Mouse (Mus musculus) ovary, postnatal 14 days (tissue): ENCODE measurements around the gene Faf1.

Experiments used
- DNase-seq: peaks from one replicate; pipeline ENCODE4 v3.0.0; 2022; ENCODE audit warnings: low spot score

Gene Faf1

DNA sequence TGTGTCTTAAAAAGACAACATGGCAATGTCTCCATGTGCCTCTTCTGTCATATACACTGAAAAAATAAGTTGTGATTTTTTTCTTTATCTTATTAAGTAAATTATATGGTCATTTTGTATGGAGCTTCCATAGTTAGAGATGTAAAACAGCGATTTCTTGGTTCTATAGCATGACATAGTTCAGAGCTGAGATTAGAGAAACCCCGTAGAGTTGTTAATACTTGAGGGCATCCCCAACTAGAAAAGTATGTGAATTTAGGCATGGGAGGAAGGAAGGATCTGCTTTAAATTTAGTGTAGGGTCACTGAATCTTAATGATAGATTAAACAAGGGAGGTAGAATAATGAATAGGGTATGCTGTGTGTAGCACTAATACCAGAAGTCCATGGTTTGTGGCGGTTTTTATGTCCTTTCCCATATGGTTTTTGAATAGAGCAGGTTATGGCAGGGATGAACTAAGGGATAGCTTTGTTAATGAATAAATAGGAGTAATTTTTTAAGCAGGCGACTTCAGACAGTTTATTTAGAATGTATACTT, 106.3 kb downstream of the Faf1 start:
- DNase-seq: no peak

DNA sequence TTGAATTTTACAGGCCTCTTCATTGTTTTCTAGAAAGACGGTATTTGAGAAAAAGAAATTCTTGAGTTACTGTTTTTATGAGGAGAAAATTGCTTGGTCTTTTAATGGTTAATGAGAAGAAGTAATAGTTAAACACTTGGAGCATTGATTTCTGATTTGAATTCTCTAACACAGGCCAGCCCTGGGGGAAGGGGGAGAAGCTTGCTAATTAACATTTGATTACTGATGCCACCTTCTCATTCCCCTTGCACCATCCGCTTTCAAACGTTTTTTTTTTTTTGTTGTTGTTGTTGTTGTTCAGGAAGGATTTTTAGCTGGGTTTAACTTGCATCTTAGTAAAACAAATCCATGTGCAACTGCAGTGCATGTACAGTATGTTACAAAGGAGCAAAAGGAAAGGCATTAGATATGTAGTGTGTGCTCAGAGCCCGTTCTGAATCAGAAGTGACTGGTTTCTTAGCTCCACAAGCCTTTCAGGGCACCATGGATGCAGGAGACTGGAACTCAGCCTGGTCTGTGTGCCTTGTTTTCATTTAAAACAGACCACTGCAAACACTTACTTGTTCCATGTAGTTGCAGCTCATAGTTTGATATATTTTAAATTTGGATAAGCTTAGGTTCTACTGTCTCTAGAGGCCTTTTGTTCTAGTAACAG, 113.1 kb downstream of the Faf1 start:
- DNase-seq: no peak

DNA sequence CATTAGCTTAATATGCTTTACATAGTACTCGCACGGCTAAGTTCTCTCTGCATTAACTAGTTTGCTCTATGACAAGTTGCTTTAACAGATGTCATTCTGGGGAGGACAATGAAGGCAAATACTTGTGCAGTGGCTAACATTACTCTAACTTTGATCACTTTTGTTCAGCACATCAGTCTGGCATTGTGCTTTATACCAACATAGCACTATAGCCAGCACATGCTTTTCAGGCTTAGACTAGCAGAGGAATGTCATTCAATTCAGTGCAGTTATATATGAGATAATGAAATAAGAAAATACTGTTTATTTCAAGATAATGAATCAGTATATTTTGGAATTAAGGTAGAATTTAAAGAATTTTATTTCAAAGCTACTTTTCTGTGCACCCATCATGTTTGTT, 115.9 kb downstream of the Faf1 start:
- no peak for DNase-seq

DNA sequence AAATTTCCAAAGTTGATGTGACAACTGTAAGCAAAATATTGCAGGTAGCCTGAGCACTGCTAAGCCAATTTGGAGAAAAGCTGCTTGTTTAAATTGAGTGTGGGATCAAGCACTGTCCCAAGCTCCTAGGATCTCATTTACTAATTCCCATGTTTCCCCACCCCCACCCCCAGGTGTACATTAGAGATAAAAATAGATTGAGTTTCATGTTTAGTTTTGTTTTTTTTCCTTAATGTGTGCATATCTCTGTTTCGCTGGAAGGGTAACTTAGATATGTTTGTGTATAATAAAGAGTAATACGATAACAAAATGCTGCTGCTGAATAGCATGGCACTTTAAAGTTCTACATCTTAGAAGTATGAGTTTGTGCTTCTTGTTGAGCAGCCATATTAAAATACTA, 116.7 kb downstream of the Faf1 start:
- DNase-seq: no peak

DNA sequence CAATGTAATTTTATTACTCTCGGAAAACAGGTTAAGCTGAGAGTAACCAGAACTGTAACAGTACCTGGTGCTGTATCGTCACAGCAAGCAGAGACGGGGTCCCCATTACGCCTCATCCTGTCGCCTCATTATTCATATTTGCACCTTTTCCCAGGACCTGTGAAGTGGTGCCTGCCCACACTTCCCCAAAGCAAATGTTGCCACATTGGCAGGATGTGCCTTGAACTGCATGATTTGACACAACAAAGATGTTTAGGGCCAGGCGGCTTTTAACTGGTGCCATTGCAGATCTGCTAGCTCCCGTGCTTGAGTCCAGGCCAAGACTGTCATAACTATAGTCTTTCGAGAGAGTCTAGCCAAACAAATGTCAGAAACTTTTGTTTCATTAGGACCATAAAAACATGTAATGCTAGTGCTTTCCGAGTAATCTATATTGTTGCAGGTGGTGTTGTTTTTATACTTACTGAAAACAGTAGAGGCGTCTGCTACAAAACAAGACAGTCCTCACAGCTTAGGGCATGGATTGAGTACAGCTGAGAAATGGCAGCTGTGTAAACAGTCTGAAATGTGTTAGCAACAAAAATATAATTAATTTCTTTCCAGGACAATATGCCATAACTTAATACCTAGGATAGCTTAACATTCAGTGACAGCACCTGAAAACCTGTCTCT, 121.3 kb downstream of the Faf1 start:
- DNase-seq: no peak

DNA sequence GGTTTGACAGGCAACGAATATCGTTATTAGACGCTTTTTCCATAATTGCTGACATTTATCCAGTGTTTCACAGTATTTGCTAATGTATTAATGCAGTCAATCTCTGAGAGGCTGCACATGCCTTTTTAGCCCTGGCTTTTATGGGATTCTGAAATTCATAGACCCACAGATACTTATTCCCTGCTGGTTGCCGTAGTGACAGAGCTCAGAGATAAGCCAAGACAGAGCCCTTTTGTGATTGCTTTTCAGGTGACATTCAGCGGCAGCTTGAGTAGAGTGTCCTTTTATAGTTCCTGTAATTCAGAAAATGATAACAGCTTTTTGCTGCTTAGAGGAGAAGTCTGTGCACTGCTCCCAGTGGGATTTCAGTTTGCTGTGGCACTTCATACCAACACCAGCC, 130.0 kb downstream of the Faf1 start:
- DNase-seq: no peak

DNA sequence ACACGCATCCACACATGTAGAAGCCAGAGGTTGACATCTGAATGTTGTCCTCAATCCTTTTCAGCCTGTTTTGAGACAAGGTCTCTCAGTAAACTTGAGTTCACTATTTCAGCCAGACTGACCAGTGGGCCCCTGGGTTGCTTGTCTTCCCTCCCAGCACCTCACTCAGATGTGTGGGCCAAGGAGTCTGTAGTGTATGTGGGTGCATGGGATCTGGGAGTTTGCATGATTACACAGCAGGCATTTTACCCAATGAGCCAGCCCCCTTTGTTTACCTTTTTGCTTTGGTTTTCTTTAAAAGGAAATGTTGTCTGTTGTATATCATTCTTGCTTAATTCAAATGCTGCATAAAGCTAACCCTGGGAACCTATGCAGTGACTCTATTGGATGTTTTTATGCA, 138.8 kb downstream of the Faf1 start:
- no peak for DNase-seq

DNA sequence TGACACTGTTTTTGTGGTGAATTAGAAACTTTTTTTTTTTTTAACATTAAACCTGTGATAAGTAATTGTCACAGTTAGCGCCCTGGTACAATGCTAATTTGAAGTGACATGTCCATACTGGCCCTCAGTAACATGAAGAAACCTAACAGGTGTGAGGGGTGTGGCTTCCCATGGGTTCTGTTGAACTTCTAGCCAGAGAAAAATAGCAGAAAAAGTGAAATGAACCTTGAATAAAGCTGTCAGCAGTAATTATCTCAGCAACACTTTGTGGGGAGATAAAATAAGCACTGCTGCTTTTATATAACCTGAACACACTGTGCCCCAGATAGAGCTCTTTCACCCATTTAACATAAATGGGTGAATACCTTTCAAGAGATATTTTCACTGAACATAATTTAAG, 139.2 kb downstream of the Faf1 start:
- no peak for DNase-seq

DNA sequence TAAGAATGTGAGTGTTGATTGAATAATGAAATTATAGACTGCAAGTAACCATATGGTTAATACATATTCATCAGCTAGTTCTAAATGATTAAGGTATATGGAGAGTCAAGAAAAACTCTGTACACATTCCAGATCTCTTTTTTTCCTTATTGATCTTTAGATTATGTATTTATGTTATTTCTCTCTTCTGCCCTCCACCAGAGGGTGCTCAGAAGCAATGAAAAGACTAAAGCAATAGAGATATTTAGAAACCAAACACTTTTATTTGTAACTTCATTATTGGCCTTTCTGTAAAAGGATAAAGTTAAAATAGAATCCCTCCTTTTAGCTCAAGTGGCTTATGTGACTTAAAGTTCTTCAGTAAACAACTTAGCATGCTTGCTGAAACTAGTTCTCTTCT, 143.1 kb downstream of the Faf1 start:
- no peak for DNase-seq

DNA sequence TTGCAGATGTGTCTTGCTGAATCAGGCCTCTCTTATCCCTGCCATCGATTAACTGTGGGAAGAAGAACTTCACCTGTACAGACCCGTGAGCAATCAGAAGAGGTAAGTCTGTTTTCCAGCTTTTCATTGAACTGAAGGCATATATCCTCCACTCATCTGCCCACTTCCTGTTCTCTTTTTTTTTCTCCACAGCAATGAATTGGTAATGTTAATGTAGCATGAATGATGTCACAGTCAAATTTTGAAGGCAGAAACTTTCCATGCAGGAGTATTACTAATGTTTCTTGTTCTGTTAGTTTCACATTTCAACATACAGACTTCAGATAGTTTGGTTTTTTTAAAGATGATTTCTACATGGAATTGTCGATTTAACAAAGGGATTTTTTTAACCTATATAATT, 153.4 kb downstream of the Faf1 start:
- DNase-seq: no peak

DNA sequence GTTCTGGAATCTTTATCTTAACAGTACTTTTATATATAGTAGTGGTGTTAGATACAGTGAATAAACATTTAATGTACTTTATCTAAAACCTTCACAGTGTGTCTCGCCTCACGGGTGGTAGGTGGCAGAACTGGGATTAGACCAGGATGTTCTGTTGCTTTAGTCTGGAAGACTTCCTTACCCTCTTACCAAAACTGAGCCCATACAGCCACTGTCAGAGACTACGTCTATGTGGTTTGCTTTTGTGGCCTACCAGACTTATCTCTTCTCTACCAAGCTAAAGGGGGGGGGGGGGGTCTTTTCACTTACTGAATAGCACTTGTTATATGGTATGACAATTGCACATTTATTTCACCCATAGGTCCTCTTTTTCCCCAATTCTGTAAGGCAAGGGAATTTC, 181.5 kb downstream of the Faf1 start:
- DNase-seq: no peak

DNA sequence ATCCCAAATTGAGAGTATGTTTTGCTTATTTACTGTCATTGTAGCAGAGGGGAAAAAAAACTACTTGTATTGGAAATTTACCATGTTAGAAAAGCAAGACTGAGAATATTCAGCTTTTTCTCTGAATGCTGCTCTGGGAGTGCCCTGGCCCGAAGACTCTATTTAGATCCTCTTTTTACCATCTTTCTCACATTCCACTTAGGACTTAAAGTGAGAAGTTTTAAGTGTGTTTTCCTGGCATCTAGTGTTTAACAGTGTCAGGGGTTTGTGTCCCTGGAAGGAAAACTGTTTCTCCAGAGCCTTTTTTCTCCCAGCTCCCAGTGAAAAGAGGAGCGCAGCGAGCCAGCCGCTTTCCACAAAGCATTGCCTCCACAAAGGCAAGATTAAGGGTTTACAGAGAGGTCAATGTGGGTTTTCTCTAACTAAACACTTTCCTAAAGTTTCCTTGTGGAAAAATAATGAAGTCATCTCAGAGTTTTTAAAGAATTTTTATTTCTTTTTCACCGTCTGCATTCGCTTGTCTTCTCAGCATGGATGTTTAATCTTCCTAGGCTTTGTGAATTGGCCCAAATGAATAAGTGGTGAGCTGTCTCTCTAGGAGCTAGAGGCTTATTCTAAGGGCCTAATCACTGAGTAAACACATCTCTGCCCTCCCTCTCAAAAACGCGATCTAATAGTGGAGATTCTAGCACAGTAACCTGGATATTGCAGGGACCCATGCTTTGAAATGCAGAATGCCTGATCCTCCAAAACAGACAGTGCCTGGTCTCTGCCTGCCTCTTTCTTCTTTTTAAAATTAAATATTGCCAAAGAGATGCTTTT, 182.4 kb downstream of the Faf1 start:
- no peak for DNase-seq

DNA sequence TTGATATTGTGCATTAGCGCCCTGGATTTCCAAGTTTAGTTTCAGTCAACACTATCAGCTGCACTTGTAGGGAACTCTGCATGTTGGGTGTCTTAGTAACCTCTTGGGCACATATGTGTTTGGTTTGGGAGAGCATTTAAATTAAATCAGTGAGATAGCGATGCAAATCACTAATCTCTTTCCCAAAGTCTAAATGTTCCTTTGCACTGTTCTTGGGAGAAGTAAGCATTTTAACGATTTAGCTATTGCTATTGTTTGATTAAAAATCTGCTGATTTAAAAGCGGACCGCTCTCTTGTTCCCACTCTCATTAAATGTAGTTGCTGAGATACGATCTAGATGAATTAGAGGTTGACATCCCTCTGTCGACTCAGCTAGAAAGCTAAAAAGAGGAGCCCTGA, 183.0 kb downstream of the Faf1 start:
- no peak for DNase-seq

DNA sequence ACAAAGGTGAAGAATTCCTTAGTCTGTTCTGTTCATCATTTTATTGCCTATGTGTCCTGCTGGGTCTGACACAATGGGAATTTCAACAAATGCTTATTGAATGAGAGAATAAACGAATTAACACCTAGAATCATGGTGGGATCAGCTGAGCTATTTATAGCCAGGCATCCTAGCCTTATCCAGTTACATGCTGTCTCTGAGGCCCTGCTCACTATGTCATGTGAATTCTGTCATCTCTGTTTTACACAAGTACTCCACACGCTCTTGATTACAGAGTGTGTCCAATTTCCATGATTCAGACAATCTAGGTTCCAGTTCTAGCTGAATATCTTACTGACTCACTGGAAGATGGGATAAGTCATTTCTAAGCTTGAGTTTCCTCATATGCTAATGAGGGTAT, 183.9 kb downstream of the Faf1 start:
- no peak for DNase-seq

DNA sequence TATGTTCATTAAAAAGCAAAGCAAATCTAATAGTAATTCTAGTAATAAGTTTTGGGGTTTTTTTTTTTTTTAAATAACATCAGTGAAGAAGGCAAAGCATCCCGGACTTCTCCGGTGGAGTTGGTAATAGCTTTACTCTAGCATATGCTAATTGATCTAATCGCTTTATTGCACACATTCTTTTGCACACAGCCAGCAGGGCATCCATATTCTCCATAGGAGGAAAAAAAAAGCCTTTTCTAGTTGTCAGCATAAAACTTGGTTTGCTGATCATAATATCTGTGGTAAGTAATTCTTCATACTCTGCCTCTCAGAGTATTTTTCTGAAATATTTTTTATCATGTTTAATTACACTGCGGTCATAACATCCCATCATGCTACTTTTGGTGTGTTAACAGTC, 185.9 kb downstream of the Faf1 start:
- no peak for DNase-seq

DNA sequence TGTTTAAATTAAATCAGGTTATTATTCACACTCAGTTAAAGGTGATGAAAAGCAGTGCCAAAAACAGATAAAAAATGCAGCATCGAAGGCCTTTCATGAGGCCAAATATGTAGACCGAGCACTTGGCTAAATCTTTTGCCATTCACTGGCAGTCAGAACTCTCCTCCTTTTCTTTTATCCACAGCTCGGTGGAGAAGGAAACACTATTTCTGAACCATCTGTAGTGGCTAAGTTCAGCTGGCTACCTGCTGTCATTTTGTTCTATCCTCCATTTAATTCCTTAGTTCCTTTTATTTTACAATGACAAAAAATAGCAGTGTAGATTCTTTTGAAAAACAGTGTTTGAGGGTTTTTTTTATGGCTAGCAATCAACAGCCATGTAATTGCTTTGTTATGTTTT, 186.6 kb downstream of the Faf1 start:
- no peak for DNase-seq

DNA sequence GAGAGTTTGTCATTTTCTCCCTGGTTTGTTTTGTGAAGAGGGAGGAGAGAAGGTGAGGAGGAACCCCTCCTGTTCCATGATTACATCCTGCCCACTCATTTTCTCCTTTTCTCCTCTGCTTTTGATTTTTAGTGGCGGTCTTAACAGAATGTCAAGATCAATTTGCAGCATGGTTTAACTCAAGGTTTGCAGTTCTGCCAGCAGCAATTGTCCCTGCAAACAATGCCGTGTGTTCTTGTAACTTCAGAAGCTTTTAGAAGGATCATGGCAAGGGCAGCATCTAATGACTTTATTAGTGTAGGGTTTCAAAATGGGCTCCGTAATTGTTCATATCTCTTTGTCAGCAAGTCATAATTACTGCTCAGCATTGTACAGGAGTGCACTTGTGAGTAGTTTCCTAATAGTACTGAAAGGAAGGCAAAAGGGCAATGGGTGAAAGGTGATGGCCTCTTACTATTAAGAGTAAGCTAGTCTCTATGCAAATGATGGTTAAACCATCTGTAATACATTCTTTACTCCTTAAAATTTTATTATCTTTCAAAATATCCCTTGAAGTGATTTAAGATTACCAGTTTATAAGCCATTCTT, 192.6 kb downstream of the Faf1 start:
- no peak for DNase-seq

DNA sequence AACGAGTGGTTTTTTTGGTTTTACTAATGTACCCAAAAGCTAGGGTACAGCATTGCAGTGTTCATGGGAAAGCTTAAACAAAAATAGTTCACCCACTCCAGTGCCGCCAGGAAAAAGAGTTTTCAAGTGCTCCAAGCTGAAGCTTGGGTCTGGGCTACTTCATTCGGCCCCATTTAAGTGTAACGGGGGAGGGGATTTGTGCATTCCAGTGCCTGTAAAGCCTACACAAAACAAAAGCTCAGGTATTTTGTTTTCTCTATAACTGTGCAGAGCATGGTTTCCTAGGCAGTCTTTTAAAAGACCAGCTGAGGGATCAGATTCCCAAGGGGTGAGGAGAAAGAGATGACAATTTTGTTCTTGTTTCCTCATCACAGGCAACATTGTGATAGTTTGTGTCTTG, 207.9 kb downstream of the Faf1 start:
- DNase-seq: no peak

DNA sequence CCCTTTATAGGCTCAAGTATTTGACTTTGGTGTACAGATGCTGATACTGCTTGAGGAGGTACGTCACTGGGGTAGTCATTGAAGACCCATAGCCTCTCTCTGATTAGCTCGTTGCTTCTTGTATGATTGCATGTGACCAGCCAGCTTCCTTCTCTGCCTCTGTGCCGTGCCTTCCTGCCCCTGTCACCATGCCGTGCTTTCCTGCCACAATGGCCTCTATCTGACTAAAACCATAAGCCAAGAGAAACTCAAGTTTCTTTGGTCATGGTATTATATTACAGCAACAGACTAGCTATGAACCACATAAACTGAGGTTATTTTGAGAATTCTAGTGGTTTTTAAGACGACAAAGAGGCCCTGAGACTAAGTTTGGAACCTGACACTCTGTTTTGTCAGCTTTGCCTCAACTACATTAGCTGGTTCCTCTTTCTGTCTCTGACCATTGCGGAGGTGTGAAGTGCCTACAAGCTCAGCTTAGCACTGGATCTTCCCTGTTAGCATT, 211.5 kb downstream of the Faf1 start:
- no peak for DNase-seq

DNA sequence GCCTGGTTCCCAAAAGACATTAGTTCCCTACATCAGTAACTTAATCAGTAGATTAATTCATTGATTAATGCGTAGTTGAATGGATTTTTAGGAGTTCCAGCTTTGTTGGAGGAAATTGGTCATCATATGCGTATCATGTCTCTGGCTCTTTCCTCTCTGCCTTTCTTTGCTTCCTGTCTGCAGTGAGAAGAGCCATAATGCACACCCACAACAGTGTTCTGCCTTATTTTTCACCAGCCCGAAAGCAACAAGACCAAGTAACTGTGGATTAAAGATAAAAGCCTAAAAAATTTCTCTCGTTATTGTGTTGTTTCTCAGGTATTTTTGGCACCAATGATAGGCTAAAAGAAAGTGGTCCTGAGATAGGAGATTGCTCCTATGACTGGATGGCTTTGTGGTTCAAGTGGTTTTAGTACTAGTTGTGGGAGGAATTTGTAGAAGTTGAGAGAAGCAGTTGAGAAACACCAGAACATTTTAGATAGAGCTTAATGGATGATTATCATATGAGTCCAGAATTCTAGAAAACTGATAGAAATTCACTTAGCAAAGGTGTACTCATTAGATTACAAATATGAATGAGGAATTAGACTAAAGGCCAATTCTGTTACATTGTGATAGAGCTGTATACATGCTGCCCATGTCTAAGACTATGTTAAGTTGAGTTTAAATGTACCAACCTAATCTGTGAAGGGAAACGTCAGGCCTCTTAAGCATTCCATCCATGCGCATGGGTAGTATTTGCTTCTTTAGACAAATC, 221.6 kb downstream of the Faf1 start:
- DNase-seq: no peak

DNA sequence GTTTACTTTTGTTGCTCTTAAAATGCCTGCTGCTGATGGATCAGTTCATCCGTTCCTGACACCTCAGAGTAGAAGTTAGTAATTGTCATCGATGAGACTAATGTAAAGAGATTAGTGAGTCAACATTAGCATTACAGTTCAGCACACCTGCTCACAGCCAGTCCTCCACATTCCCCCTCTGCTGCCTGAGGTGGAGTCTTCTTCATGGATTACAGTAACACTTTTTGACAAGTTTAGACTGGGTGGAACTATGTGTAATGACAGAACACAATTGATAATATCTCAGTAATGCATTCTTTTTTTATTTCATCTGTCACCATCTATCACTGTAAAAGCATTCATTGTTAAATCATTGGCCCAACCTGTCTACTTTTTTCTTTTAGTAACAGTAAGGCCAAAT, 224.7 kb downstream of the Faf1 start:
- DNase-seq: no peak

DNA sequence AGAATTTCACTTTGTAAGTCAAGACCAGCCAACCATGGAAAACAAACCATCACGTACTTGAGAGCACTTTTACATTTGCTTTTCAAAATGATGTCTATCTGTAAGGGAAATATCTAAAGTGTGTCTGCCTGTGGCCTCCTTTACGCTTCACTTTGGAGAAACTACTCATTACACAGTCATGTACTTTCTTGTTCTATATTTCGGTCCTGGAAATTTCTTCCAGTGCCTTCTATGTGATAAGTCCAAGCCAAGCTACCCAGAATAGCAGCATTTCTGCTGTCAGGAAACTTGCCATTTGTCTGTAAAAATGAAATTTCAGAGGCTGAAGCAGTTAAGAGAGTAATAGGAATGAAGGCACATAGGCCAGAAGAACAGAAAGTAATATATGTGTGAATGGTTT, 228.1 kb downstream of the Faf1 start:
- no peak for DNase-seq
